Mouse (Mus musculus) cerebellum, postnatal 25 days (tissue): ENCODE results near the gene Rpl29.

Experiments used
- DNase-seq, 2 experiments: peaks; one replicate each; pipeline ENCODE4 v3.0.0; 2021; ENCODE audit warnings: mixed read lengths in 2 of 2

Gene Rpl29

GRCm38 (mm10) chr9:106417841-106418625, 11.2 kb upstream of the Rpl29 start:
- DNase-seq, result peak; percentile 86 to 92

- DNase-seq, result no peak
These were observed 8.6 kb upstream of the Rpl29 start for GRCm38 (mm10) chr9:106420608-106421007.

GRCm38 (mm10) chr9:106421033-106421864, 8.0 kb upstream of the Rpl29 start:
- no peak for DNase-seq

GRCm38 (mm10) chr9:106421865-106422160, 7.4 kb upstream of the Rpl29 start:
- peak; percentile 83 to 90 for DNase-seq

- DNase-seq, result no peak
These were observed 484 bp upstream of the Rpl29 start for GRCm38 (mm10) chr9:106428719-106429220.

- DNase-seq, result no peak
These were observed 686 bp downstream of the Rpl29 start for GRCm38 (mm10) chr9:106430015-106430264.

- DNase-seq, result no peak
These were observed 4.1 kb downstream of the Rpl29 start for GRCm38 (mm10) chr9:106433389-106433788.

- no peak for DNase-seq
These were observed 7.3 kb downstream of the Rpl29 start for GRCm38 (mm10) chr9:106436566-106436965.

- peak in 1 of 2 experiments; percentile 16 for DNase-seq
These were observed 13.4 kb downstream of the Rpl29 start for GRCm38 (mm10) chr9:106442680-106443079.

- DNase-seq, result no peak
These were observed 15.6 kb downstream of the Rpl29 start for GRCm38 (mm10) chr9:106444836-106445235.

GRCm38 (mm10) chr9:106447348-106447747, 18.1 kb downstream of the Rpl29 start, which contains the start of the genes Abhd14b and Abhd14a:
Gene Abhd14b (plus strand): TSS chr9:106447459.
Gene Abhd14a (minus strand): TSS chr9:106447678.
- DNase-seq, result peak; percentile 96 to 97

- peak in 1 of 2 experiments; percentile 50 for DNase-seq
These were observed 18.7 kb downstream of the Rpl29 start for GRCm38 (mm10) chr9:106447951-106448350.

GRCm38 (mm10) chr9:106448498-106449031, 19.3 kb downstream of the Rpl29 start:
- peak; percentile 87 to 89 for DNase-seq

GRCm38 (mm10) chr9:106449947-106450346, 20.7 kb downstream of the Rpl29 start:
- DNase-seq, result peak; percentile 56 to 57

GRCm38 (mm10) chr9:106450661-106451060, 21.4 kb downstream of the Rpl29 start:
- DNase-seq, result peak; percentile 77 to 87

- peak in 1 of 2 experiments; percentile 18 for DNase-seq
These were observed 22.0 kb downstream of the Rpl29 start for GRCm38 (mm10) chr9:106451298-106451697.

GRCm38 (mm10) chr9:106451899-106452298, 22.6 kb downstream of the Rpl29 start:
- peak in 1 of 2 experiments; percentile 41 for DNase-seq

- no peak for DNase-seq
These were observed 23.1 kb downstream of the Rpl29 start for GRCm38 (mm10) chr9:106452351-106452750.

- DNase-seq, result peak; percentile 90 to 94
These were observed 23.6 kb downstream of the Rpl29 start for GRCm38 (mm10) chr9:106452821-106453220.

- peak; percentile 80 to 82 for DNase-seq
These were observed 24.2 kb downstream of the Rpl29 start, which contains the start of gene Pcbp4 for GRCm38 (mm10) chr9:106453271-106454070. Gene Pcbp4 (plus strand): TSS chr9:106453291.

- peak; percentile 58 to 70 for DNase-seq
These were observed 25.0 kb downstream of the Rpl29 start for GRCm38 (mm10) chr9:106454071-106454761.
